Mouse (Mus musculus) A20 (cell line): ENCODE results near the gene Skida1.
A peak's percentile ranks its signal among the peaks of the same experiment; 100 is the strongest.

Source experiments
- DNase-seq: peaks from one replicate; pipeline ENCODE4 v3.0.0-alpha.2; 2011; ENCODE audit warnings: low read depth, low spot score

Skida1 gene

GRCm38 (mm10) chr2:18038895-18039371 is 9.9 kb downstream of the Skida1 start:
- DNase-seq: no peak

GRCm38 (mm10) chr2:18038141-18038752 is 10.6 kb downstream of the Skida1 start:
- DNase-seq: no peak

GRCm38 (mm10) chr2:18037491-18037890 is 11.4 kb downstream of the Skida1 start, which contains the start of gene A930004D18Rik:
A930004D18Rik (minus strand) TSS chr2:18037737.
- no peak for DNase-seq

GRCm38 (mm10) chr2:18034371-18035250 is 14.2 kb downstream of the Skida1 start:
- DNase-seq: no peak

GRCm38 (mm10) chr2:18033166-18034108 is 15.4 kb downstream of the Skida1 start:
- no peak for DNase-seq

DNA sequence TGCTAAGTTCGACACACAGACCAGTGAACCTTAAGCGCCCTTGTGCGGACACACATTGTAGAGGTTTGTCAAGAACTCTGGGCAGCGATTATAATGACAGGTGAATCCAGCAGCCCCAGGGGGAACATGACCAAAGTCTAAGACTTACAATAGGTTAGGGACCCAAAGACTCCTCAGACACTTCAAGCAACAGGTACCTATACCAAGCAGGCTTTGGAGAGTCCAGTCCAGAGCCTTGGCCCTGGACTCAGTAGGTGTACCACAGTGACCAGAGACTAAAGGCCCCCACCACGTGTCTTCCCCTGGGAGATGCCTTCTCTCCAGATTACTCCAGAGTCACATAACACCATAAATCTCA is 16.3 kb downstream of the Skida1 start:
- no peak for DNase-seq

- DNase-seq: no peak
Observed at GRCm38 (mm10) chr2:18031831-18032537, 16.9 kb downstream of the Skida1 start.

GRCm38 (mm10) chr2:18031271-18031821 is 17.5 kb downstream of the Skida1 start:
- no peak for DNase-seq

DNA sequence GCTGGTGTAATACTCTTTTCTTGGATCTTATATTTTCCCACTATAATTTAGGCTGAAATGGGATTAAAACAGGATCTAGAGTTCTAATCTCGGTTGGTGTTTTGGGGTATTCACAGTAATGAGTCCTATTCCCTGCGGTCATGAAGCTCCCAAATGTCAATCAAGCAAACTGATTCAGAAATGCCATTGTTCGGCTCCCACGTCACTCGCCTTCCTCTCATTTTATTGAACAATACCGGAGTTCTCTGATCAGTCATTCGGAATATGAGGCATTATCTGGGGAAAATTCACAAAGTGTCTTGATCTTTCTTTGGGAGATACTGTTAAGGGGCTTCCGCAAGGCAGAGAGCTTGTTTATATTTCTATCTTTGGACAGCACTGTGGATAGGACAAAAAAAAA is 18.3 kb downstream of the Skida1 start:
- no peak for DNase-seq

DNA sequence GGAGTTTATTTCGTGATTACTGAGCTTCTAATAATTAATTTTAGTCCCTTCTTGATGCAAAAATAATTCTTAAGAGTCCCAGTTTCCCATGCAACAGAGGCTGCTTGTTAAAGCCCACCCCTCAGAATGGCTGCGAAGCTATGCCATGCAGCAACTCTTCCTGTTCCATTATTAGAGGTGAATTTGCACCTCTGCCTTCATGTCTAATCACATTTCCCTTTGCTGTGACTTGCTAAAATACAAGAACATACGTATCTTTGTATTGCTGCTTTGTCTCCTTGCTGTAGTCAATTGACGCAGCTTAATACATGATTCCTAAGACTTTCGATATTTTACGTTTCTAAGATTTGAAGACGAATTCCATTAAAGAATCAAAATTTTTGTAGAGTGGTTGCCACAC is 19.2 kb downstream of the Skida1 start:
- DNase-seq: no peak

DNA sequence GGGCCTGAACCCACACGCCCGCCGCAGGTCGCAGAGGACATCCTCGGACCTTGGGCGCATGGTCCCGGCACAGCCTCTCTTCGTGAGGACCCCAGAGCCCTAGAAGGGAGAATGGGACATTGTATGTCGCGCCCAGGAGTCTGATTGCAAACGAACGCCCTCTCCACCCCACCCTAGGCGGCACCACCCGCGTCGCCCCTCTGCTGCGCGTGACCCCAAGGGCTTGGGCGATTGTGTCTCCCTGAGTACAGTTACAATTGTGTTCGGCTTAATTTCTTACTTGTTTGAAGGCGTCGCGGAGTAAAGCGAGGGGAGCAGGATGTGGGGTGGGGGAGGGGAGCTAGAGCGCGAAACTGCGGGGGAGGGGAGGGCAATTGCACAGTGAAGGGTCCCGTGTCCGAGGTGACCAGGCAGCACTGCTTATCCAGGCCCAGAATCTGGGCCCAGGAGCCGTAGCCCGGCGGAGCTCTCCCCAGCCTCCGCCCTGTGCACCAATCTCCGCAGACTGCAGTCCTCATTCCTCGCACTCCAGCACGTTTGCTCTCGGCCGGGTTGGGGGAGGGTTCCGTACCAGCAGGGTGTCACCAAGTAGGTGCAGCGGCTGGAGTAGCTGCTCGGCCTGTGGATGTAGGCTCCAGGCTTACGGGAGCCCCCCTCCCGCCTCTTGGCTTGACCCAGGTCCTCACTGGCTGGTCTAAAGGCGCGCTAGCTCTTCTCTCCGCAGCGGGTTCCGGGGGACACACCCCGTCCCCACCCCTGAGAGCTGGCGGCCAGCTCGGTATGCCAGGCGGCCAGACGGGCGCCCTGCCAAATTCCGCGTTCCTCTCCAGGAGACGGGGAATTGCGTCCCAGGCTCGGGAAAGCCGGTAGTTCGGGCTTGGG is 20.5 kb downstream of the Skida1 start:
- peak; percentile 72 for DNase-seq

- peak; percentile 93 for DNase-seq
Observed at GRCm38 (mm10) chr2:18027448-18028139, 21.3 kb downstream of the Skida1 start.

- DNase-seq: no peak
Observed at GRCm38 (mm10) chr2:18026116-18026947, 22.5 kb downstream of the Skida1 start.

GRCm38 (mm10) chr2:18025781-18026115 is 23.1 kb downstream of the Skida1 start:
- DNase-seq: no peak

DNA sequence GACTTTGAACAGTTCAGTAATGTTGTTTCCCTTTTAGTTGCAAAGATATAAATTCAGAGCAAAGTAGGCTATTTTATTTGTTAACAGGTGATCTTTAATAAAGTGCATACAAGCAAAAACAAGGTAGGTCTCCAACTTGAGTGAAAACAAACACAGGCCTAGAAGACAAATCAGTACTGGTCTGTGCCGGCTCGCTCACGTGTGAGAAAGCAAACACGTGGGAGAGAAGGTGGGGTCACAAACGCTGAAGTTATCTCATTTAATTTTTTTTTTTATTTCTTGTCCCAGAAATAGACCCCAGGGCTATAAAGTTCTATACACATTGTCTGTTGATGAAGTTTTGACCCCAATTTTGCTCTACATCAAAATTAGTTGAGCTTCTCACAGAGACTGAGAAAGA is 23.7 kb downstream of the Skida1 start:
- DNase-seq: no peak

GRCm38 (mm10) chr2:18022886-18023285 is 26.0 kb downstream of the Skida1 start:
- no peak for DNase-seq

GRCm38 (mm10) chr2:18019122-18019521 is 29.7 kb downstream of the Skida1 start:
- no peak for DNase-seq

DNA sequence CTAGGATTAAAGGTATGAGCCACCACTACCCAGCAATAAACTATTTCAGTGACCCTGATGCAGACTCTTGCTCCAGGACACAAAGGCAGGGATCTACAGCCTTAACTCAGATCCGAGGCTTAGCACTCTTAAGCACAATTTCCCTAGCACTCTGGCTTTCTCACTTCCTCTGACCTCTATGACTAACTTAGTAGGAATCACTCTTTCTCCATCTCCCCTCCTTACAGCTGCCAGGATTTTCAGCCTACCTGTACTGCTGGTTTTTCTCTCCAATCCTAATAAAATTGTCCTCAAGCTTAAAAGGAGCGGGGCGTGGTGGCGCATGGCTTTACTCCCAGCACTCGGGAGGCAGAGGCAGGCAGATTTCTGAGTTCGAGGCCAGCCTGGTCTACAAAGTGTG is 31.5 kb downstream of the Skida1 start:
- no peak for DNase-seq
